Mouse (Mus musculus): ENCODE measurements at regions not wholly inside any gene's neighbourhood (a gene's known extent, or its start where the extent isn't known, plus 50 kb on each side); places are given as distances from the start of the nearest gene placed in this dataset.

GRCm38 (mm10) chr1:157014532-157015497, 75.4 kb upstream of the Ralgps2 start:
- no peak for DNase-seq (ENCODE audit: low spot score in 2 of 2)

- DNase-seq (ENCODE audit: low spot score in 2 of 2), result no peak
These were observed 74.2 kb upstream of the Ralgps2 start for GRCm38 (mm10) chr1:157013669-157014048.

- DNase-seq (ENCODE audit: low spot score in 2 of 2), result no peak
These were observed 73.7 kb upstream of the Ralgps2 start for GRCm38 (mm10) chr1:157012950-157013668.

GRCm38 (mm10) chr1:157011226-157011625, 71.8 kb upstream of the Ralgps2 start:
- DNase-seq (ENCODE audit: low spot score in 2 of 2), result no peak

GRCm38 (mm10) chr1:157009427-157009826, 70.0 kb upstream of the Ralgps2 start:
- DNase-seq (ENCODE audit: low spot score in 2 of 2), result no peak

- DNase-seq (ENCODE audit: low spot score in 2 of 2), result no peak
These were observed 68.7 kb upstream of the Ralgps2 start for GRCm38 (mm10) chr1:157007891-157008730.

- DNase-seq (ENCODE audit: low spot score in 2 of 2), result no peak
These were observed 65.1 kb upstream of the Ralgps2 start for GRCm38 (mm10) chr1:157004312-157005074.

GRCm38 (mm10) chr1:157003034-157003433, 63.6 kb upstream of the Ralgps2 start:
- no peak for DNase-seq (ENCODE audit: low spot score in 2 of 2)

- DNase-seq (ENCODE audit: low spot score in 2 of 2), result no peak
These were observed 62.8 kb upstream of the Ralgps2 start for GRCm38 (mm10) chr1:157002258-157002657.

- no peak for DNase-seq (ENCODE audit: low spot score in 2 of 2)
These were observed 61.7 kb upstream of the Ralgps2 start for GRCm38 (mm10) chr1:157001008-157001660.

GRCm38 (mm10) chr1:156999947-157000346, 60.5 kb upstream of the Ralgps2 start:
- DNase-seq (ENCODE audit: low spot score in 2 of 2), result no peak

GRCm38 (mm10) chr1:156999272-156999671, 59.8 kb upstream of the Ralgps2 start:
- DNase-seq (ENCODE audit: low spot score in 2 of 2), result no peak

- no peak for DNase-seq (ENCODE audit: low spot score in 2 of 2)
These were observed 58.3 kb upstream of the Ralgps2 start for GRCm38 (mm10) chr1:156997476-156998305.

GRCm38 (mm10) chr1:156997033-156997432, 57.6 kb upstream of the Ralgps2 start:
- peak in 1 of 2 experiments; percentile 74 for DNase-seq (ENCODE audit: low spot score in 2 of 2)

GRCm38 (mm10) chr1:156996084-156996880, 56.9 kb upstream of the Ralgps2 start:
- no peak for DNase-seq (ENCODE audit: low spot score in 2 of 2)

- no peak for DNase-seq (ENCODE audit: low spot score in 2 of 2)
These were observed 55.9 kb upstream of the Ralgps2 start for GRCm38 (mm10) chr1:156995180-156995951.

- DNase-seq (ENCODE audit: low spot score in 2 of 2), result no peak
These were observed 55.2 kb upstream of the Ralgps2 start for GRCm38 (mm10) chr1:156994644-156995016.

- no peak for DNase-seq (ENCODE audit: low spot score in 2 of 2)
These were observed 54.7 kb upstream of the Ralgps2 start for GRCm38 (mm10) chr1:156994005-156994643.

Data from frontal cortex, postnatal 36 days (tissue).